24 mouse cellular contexts compared by ENCODE assay signal in the genomic region with DNA sequence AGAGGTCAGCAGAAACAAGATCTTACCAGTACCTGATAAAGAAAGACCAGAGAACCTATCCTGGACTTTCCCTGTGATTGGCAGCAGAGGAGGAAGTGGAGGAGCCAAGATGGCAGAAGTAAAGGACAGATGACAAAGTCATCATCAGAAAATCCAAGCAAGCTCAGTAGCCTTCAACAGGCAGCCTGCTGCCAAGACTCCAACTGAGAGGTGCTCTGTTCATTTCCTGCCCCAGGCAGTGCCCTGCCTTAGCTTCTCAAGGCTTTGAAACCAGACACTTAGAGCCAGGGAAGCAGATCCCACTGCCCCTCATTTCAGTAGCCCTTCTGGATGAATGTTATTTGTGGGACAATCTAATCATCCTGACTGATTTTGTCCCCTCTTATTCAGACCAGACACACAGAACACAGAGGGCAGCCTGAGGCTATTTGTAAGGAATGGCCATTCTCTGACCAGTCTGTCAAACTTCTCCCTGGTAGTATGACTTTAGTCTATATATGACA.
DNase-seq lines count a peak whose midpoint lies in the region.
"Had no signal": no experiment of that assay in that cellular context is flagged by ENCODE, and none has a peak within 500 bp of the region (broad histone marks: within the 10 kb centered on the region; RNA-seq: fewer than 3 reads in every experiment).

No protein-coding gene starts in this region.

- no peaks in the 10 kb centered on the region for H3K9me3 ChIP-seq in limb, embryonic 10.5 days (replicated peaks)
- H3K9me3 ChIP-seq: embryonic facial prominence, embryonic 12.5 days; G1E; heart, embryonic 12.5 days; kidney, embryonic 15.5 days; limb, embryonic 12.5 days; liver, embryonic 15.5 days; midbrain, embryonic 13.5 days had no signal

- H3K36me3 ChIP-seq in limb, embryonic 10.5 days = no peaks in the 10 kb centered on the region
- H3K36me3 ChIP-seq: embryonic facial prominence, embryonic 12.5 days; G1E; heart, embryonic 12.5 days; kidney, embryonic 15.5 days; limb, embryonic 12.5 days; liver, embryonic 15.5 days; midbrain, embryonic 13.5 days had no signal

- H3K4me1 ChIP-seq in limb, embryonic 10.5 days = peaks cover 40% of the 10 kb centered on the region
- H3K4me1 ChIP-seq: liver, embryonic 15.5 days had no signal

- DNase-seq in cerebellum, postnatal 10 days = peak; percentile 41 to 51
- DNase-seq in cerebellum, adult 18-20 months = no peak
- DNase-seq in heart, adult 11 months = peak; percentile 72
- no peak for DNase-seq in heart, postnatal 4 days
- DNase-seq in ES-CJ7 (ENCODE audit: low read depth, low spot score) = peak; percentile 35
- no peak for DNase-seq in limb, embryonic 10.5 days (ENCODE audit: low spot score)
- no peak for DNase-seq in layer of hippocampus, adult 9-11 months
- DNase-seq in lung, postnatal 36 days = no peak
- DNase-seq: cerebellum, adult 9-10 months; kidney, adult 18-20 months; kidney, postnatal 25 days; lung, embryonic 14.5 days; lung, postnatal 14 days; thymus, adult 2 months; thymus, postnatal 36 days had no signal

- H3K27me3 ChIP-seq in limb, embryonic 10.5 days (ENCODE audit: low read depth, poor library complexity, severe bottlenecking) = no peaks in the 10 kb centered on the region
- H3K27me3 ChIP-seq: CH12.LX; heart, embryonic 12.5 days; kidney, embryonic 15.5 days; limb, embryonic 12.5 days; liver, embryonic 15.5 days; midbrain, embryonic 13.5 days; Patski had no signal

- H3K27ac ChIP-seq in limb, embryonic 10.5 days = peak overlapping the region; percentile 19; the same call in 1 of the 2 replicates
- H3K27ac ChIP-seq: embryonic facial prominence, embryonic 12.5 days; kidney, embryonic 15.5 days; limb, embryonic 12.5 days; liver, embryonic 15.5 days had no signal

- no peak overlapping the region for H3K4me3 ChIP-seq in limb, embryonic 10.5 days
- H3K4me3 ChIP-seq: embryonic facial prominence, embryonic 12.5 days; heart, embryonic 12.5 days; kidney, embryonic 15.5 days; limb, embryonic 12.5 days; liver, embryonic 15.5 days; midbrain, embryonic 13.5 days had no signal

Comparison
In these comparisons a context has a peak if more than half of its experiments do, and no peak if none do; other contexts are left out.
1. DNase-seq: peak in cerebellum, postnatal 10 days (2 of 2), heart, adult 11 months (single experiment) and ES-CJ7 (single experiment); none in cerebellum, adult 18-20 months (0 of 2), heart, postnatal 4 days (single experiment), limb, embryonic 10.5 days (single experiment), layer of hippocampus, adult 9-11 months (single experiment) and lung, postnatal 36 days (single experiment).